Mouse (Mus musculus): ENCODE measurements around the gene Pdk4. TPM values are rescaled to one million over a fixed set of nuclear protein-coding genes. Genes with fewer than 3 reads are reported as not detected.

The Pdk4 gene
- polyA plus RNA-seq, 1 experiment from 2014 or later, result 35.1 TPM

- Histone ChIP-seq H3K27me3 (ENCODE audit: control insufficient read depth, insufficient read depth, low read length) (no peaks in the 10 kb centered on the region), H3K9me3 (replicated peaks; ENCODE audit: control insufficient read depth, low read length) (no peaks in the 10 kb centered on the region), H3K9ac (ENCODE audit: low read length) (no peak overlapping the region), H3K4me1 (ENCODE audit: control insufficient read depth, insufficient read depth, low read length) (no peaks in the 10 kb centered on the region), H3K27ac (ENCODE audit: low read length) (no peak overlapping the region), H3K4me2 (ENCODE audit: low read depth, low read length) (no peak overlapping the region), H3K4me3 (ENCODE audit: low read length) (no peak overlapping the region), H3K36me3 (ENCODE audit: control insufficient read depth, insufficient read depth) (no peaks in the 10 kb centered on the region)
- 82% methylated on average over 10 of the region's 10 CpGs for WGBS
- ATAC-seq (replicated peaks; ENCODE audit: extremely low read depth, insufficient read depth, low FRiP score), result no peak
These were observed 5.4 kb upstream of the Pdk4 start for GRCm38 (mm10) chr6:5501551-5501950.

- no peak overlapping the region for H3K9ac ChIP-seq (ENCODE audit: low read length)
- H3K4me3 ChIP-seq (ENCODE audit: low read length), result no peak overlapping the region
- peaks cover 5% of the 10 kb centered on the region for H3K4me1 ChIP-seq (ENCODE audit: control insufficient read depth, insufficient read depth, low read length)
- no peaks in the 10 kb centered on the region for H3K9me3 ChIP-seq (replicated peaks; ENCODE audit: control insufficient read depth, low read length)
- ATAC-seq (replicated peaks; ENCODE audit: extremely low read depth, insufficient read depth, low FRiP score), result no peak
- H3K4me2 ChIP-seq (ENCODE audit: low read depth, low read length), result no peak overlapping the region
- 84% methylated on average over 11 of the region's 11 CpGs for WGBS
- no peaks in the 10 kb centered on the region for H3K27me3 ChIP-seq (ENCODE audit: control insufficient read depth, insufficient read depth, low read length)
- H3K27ac ChIP-seq (ENCODE audit: low read length), result no peak overlapping the region
- no peaks in the 10 kb centered on the region for H3K36me3 ChIP-seq (ENCODE audit: control insufficient read depth, insufficient read depth)
These were observed 2.6 kb upstream of the Pdk4 start for GRCm38 (mm10) chr6:5498740-5499139.

- Histone ChIP-seq H3K9ac (ENCODE audit: low read length) (peak overlapping the region; percentile 44; the same call in 1 of the 2 replicates), H3K9me3 (replicated peaks; ENCODE audit: control insufficient read depth, low read length) (no peaks in the 10 kb centered on the region), H3K36me3 (ENCODE audit: control insufficient read depth, insufficient read depth) (peaks cover 6% of the 10 kb centered on the region), H3K4me3 (ENCODE audit: low read length) (no peak overlapping the region; the same call in 1 of the 2 replicates), H3K4me1 (ENCODE audit: control insufficient read depth, insufficient read depth, low read length) (peaks cover 5% of the 10 kb centered on the region), H3K27me3 (ENCODE audit: control insufficient read depth, insufficient read depth, low read length) (no peaks in the 10 kb centered on the region), H3K4me2 (ENCODE audit: low read depth, low read length) (peak overlapping the region; percentile 40; the same call in 1 of the 2 replicates), H3K27ac (ENCODE audit: low read length) (peak overlapping the region; percentile 95)
- ATAC-seq (replicated peaks; ENCODE audit: extremely low read depth, insufficient read depth, low FRiP score), result no peak; the same call in 1 of the 2 replicates
- 31% methylated on average over 3 of the region's 3 CpGs for WGBS
These were observed 736 bp upstream of the Pdk4 start for GRCm38 (mm10) chr6:5496854-5497235.

- no peak for ATAC-seq (replicated peaks; ENCODE audit: extremely low read depth, insufficient read depth, low FRiP score)
- Histone ChIP-seq H3K9ac (ENCODE audit: low read length) (no peak overlapping the region), H3K9me3 (replicated peaks; ENCODE audit: control insufficient read depth, low read length) (no peaks in the 10 kb centered on the region), H3K27ac (ENCODE audit: low read length) (no peak overlapping the region), H3K4me2 (ENCODE audit: low read depth, low read length) (no peak overlapping the region), H3K4me3 (ENCODE audit: low read length) (no peak overlapping the region), H3K36me3 (ENCODE audit: control insufficient read depth, insufficient read depth) (peaks cover 41% of the 10 kb centered on the region), H3K4me1 (ENCODE audit: control insufficient read depth, insufficient read depth, low read length) (no peaks in the 10 kb centered on the region), H3K27me3 (ENCODE audit: control insufficient read depth, insufficient read depth, low read length) (no peaks in the 10 kb centered on the region)
- WGBS, result 85% methylated on average over 7 of the region's 7 CpGs
These were observed 11.1 kb downstream of the Pdk4 start for GRCm38 (mm10) chr6:5485028-5485427.

GRCm38 (mm10) chr6:5482270-5482783, 13.8 kb downstream of the Pdk4 start:
- Histone ChIP-seq H3K4me1 (ENCODE audit: control insufficient read depth, insufficient read depth, low read length) (no peaks in the 10 kb centered on the region), H3K9me3 (replicated peaks; ENCODE audit: control insufficient read depth, low read length) (no peaks in the 10 kb centered on the region), H3K36me3 (ENCODE audit: control insufficient read depth, insufficient read depth) (peaks cover 31% of the 10 kb centered on the region), H3K4me2 (ENCODE audit: low read depth, low read length) (no peak overlapping the region), H3K27me3 (ENCODE audit: control insufficient read depth, insufficient read depth, low read length) (no peaks in the 10 kb centered on the region), H3K4me3 (ENCODE audit: low read length) (no peak overlapping the region), H3K9ac (ENCODE audit: low read length) (no peak overlapping the region), H3K27ac (ENCODE audit: low read length) (no peak overlapping the region)
- WGBS, result 70% methylated on average over 3 of the region's 3 CpGs
- ATAC-seq (replicated peaks; ENCODE audit: extremely low read depth, insufficient read depth, low FRiP score), result no peak

GRCm38 (mm10) chr6:5481066-5481465, 15.0 kb downstream of the Pdk4 start:
- Histone ChIP-seq H3K27me3 (ENCODE audit: control insufficient read depth, insufficient read depth, low read length) (no peaks in the 10 kb centered on the region), H3K9ac (ENCODE audit: low read length) (no peak overlapping the region), H3K4me2 (ENCODE audit: low read depth, low read length) (no peak overlapping the region), H3K4me1 (ENCODE audit: control insufficient read depth, insufficient read depth, low read length) (no peaks in the 10 kb centered on the region), H3K9me3 (replicated peaks; ENCODE audit: control insufficient read depth, low read length) (no peaks in the 10 kb centered on the region), H3K36me3 (ENCODE audit: control insufficient read depth, insufficient read depth) (peaks cover 19% of the 10 kb centered on the region), H3K4me3 (ENCODE audit: low read length) (no peak overlapping the region), H3K27ac (ENCODE audit: low read length) (no peak overlapping the region)
- no peak for ATAC-seq (replicated peaks; ENCODE audit: extremely low read depth, insufficient read depth, low FRiP score)
- WGBS, result 87% methylated on average over 2 of the region's 2 CpGs

- Histone ChIP-seq H3K27me3 (ENCODE audit: control insufficient read depth, insufficient read depth, low read length) (no peaks in the 10 kb centered on the region), H3K4me3 (ENCODE audit: low read length) (no peak overlapping the region), H3K4me1 (ENCODE audit: control insufficient read depth, insufficient read depth, low read length) (no peaks in the 10 kb centered on the region), H3K27ac (ENCODE audit: low read length) (no peak overlapping the region), H3K36me3 (ENCODE audit: control insufficient read depth, insufficient read depth) (no peaks in the 10 kb centered on the region), H3K9me3 (replicated peaks; ENCODE audit: control insufficient read depth, low read length) (no peaks in the 10 kb centered on the region), H3K4me2 (ENCODE audit: low read depth, low read length) (no peak overlapping the region), H3K9ac (ENCODE audit: low read length) (no peak overlapping the region)
- 66% methylated on average over 1 of the region's 1 CpGs for WGBS
- no peak for ATAC-seq (replicated peaks; ENCODE audit: extremely low read depth, insufficient read depth, low FRiP score)
These were observed 22.1 kb downstream of the Pdk4 start for GRCm38 (mm10) chr6:5474021-5474420.

- 86% methylated on average over 2 of the region's 2 CpGs for WGBS
- Histone ChIP-seq H3K9me3 (replicated peaks; ENCODE audit: control insufficient read depth, low read length) (no peaks in the 10 kb centered on the region), H3K36me3 (ENCODE audit: control insufficient read depth, insufficient read depth) (no peaks in the 10 kb centered on the region), H3K4me3 (ENCODE audit: low read length) (no peak overlapping the region), H3K9ac (ENCODE audit: low read length) (no peak overlapping the region), H3K27ac (ENCODE audit: low read length) (no peak overlapping the region), H3K27me3 (ENCODE audit: control insufficient read depth, insufficient read depth, low read length) (no peaks in the 10 kb centered on the region), H3K4me2 (ENCODE audit: low read depth, low read length) (no peak overlapping the region), H3K4me1 (ENCODE audit: control insufficient read depth, insufficient read depth, low read length) (no peaks in the 10 kb centered on the region)
- no peak for ATAC-seq (replicated peaks; ENCODE audit: extremely low read depth, insufficient read depth, low FRiP score)
These were observed 23.4 kb downstream of the Pdk4 start for GRCm38 (mm10) chr6:5472692-5473091.

- no peak for ATAC-seq (replicated peaks; ENCODE audit: extremely low read depth, insufficient read depth, low FRiP score)
- WGBS, result 81% methylated on average over 10 of the region's 10 CpGs
- H3K4me1 ChIP-seq (ENCODE audit: control insufficient read depth, insufficient read depth, low read length), result no peaks in the 10 kb centered on the region
- no peak overlapping the region for H3K4me3 ChIP-seq (ENCODE audit: low read length)
- H3K9ac ChIP-seq (ENCODE audit: low read length), result no peak overlapping the region
- no peak overlapping the region for H3K4me2 ChIP-seq (ENCODE audit: low read depth, low read length)
- H3K27me3 ChIP-seq (ENCODE audit: control insufficient read depth, insufficient read depth, low read length), result no peaks in the 10 kb centered on the region
- no peaks in the 10 kb centered on the region for H3K36me3 ChIP-seq (ENCODE audit: control insufficient read depth, insufficient read depth)
- no peaks in the 10 kb centered on the region for H3K9me3 ChIP-seq (replicated peaks; ENCODE audit: control insufficient read depth, low read length)
- no peak overlapping the region for H3K27ac ChIP-seq (ENCODE audit: low read length)
These were observed 25.4 kb downstream of the Pdk4 start for GRCm38 (mm10) chr6:5470480-5471318.

Measured in heart, embryonic 16.5 days (tissue).